Mouse (Mus musculus) mesoderm, embryonic 11.5 days (tissue): ENCODE measurements around the gene Wiz.

Experiments
- DNase-seq: peaks from one replicate; pipeline ENCODE4 v3.0.0-alpha.2; 2012; ENCODE audit warnings: low read depth, low spot score

Gene Wiz

DNA sequence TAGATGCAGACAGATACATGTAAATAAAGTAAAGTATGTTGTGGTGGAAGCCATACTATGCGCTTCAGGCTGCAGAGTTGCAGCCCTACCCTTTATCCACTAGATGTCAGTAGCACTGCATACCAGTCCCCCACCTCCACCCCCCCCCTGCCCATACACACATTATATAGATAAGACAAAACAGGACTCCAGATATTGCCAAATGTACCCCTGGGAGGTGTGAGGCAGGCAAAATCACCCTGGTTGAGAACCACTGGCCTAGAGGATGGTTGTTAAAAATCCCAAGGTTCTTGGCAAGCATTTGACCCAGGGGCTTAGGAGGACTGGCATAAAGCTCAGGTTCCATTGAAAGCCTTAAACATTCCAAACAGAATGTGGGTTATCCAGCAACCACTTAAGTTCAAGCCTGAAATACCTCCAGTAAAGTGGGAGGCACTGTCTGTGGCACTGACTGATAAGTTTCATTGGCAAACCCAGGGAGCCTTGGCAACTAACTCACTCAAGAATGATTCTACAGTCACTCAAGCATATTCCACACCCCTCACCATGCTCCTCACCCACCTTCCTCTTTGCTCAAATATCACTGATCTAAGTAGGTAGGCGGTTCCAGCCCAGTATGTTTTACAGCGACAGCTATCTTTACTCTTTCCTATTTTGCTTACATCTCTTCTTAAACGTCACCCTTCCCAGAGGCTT is 40.1 kb downstream of the Wiz start:
- peak; percentile 53 for DNase-seq

DNA sequence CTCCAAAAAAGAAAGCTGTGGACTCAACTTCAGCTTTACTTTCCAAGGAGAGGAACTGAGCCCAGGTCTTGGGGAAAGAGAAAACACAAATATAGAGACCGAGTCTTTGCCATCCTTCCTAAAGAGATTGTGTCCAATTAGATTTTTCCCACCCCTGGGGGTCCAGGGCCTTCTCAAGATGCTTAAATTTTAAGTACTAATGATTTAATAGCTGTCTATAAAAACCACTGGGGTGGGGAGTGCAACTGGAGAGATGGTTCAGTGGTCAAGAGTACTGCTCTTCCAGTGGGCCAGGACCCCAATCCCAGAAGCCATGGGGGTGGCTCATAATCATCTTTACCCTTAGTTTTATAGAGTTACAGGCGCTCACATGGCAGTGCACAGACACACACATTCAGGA is 40.8 kb downstream of the Wiz start:
- no peak for DNase-seq

DNA sequence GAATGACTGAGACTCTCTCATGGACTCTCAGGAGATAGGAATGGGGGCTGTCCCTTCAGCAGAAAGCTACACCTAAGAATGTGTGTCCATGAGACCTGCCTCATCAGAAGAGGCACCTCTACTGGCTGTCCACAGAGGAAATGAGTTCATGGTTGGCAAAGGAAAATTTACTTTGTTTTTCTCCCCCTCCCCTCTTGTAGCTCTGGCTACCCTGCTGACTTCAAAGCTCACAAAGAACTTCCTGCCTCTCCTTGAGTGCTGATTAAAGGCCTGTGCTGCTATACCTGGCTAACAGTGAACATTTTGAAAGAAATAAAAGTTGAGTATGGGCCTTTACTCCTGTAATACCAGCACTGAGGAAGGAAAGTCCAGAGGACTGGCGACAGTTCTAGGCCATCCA is 48.1 kb downstream of the Wiz start:
- no peak for DNase-seq

DNA sequence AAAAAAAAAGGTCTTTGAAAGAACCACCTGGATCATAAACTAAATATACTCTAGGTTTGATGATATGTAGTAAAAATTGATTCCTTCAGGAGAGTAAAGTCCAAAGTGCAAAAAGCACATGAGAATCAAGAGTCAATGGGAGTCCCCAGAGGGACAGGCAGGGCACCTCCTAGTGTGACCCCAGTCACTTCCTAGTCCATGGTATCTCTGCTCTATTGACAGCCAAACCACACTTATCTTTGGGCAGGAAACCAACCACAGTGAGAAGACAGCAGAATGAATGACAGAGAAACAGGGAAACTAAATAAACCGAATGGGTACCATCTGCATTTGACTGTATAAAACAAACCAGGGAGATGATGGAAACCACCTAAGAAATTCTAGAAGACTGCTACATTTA is 49.1 kb downstream of the Wiz start:
- DNase-seq = no peak

DNA sequence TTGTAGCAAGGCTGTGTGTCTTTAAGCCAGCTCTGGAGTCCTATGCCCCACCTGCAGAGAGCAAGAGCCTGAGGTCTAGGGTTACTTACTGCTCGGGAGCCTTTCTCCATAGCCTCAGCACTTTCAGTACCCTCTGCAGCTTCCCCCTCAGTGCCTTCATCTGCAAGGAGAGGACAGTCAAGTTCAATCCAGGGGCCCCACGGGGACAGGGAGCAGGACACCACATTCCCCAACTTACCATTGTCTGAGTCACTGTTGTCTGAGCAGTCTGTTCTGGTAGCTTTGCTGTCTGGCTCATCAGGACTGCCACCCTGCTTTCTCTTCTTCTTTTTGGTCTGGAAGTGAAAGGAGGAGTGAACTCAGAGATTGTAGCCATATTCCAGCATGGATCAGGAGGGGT is 53.4 kb downstream of the Wiz start:
- DNase-seq = no peak

DNA sequence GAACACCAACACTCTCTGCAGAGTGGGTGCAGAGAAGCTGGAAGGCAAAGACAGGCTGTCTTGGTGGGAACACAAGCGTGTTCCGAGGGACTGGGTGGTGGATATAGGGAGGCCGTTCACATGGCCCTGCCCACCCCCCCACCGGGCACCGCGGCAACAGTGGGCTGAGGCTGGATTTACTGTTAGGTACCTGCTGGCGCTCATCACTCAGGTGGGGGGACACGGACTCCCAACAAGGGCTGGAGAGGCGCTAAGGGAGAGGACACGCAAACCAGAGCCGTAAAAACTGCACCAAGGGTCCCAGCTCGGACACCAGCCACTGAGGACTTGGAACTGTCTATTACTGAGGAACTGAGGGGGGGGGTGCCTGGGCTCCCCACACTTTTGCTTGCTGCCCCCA is 54.3 kb downstream of the Wiz start:
- DNase-seq = no peak

DNA sequence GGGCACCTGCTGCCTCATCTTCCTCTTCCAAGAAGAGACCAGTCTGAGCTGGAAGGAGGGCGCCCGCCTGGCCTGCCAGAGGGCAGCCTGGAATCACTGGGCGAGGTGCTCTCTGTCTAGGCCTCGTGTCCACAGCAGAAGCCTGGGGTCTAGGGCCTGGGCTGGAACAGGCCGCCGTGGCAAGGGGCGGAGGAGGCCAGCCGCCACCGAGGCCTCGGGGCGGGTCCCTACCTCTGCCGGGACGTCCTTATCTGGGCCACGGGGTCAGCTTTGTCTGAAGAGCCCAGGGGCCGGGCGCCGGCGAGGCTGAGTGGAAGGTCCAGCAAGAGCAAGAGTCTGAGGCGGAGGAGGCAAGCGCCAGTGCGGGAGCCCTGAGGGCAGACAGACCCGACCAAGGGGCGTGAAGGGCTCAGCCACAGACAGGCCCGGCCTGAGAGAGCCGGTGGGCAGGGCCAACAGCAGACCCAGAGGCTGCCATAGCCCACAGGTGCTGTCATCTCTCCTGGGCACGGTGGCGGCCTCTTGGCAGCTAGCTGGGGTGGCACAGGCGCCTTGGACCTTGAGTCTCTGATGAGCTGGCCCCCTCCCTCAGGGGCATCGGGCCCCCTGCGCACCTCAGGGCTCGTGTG is 55.5 kb downstream of the Wiz start:
- DNase-seq = no peak

DNA sequence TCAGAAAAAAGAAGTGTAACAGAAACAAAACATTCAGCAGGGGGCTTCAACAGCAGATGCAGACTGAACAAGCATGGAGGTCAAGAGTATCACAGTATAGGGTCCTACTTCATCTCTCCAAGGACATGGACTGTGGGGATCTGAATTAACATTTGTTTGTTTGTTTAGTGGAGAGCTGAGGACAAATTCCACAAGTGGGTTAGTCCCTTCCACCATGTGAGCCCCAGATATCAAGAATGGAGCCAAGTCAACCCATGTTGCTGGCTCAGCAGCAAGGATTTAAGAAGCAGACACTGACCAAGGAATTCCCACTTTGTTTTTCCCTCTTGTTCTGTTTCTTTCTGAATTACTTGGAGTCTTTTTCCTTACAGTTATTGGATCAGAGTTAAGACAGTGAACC is 61.7 kb downstream of the Wiz start:
- DNase-seq = no peak

DNA sequence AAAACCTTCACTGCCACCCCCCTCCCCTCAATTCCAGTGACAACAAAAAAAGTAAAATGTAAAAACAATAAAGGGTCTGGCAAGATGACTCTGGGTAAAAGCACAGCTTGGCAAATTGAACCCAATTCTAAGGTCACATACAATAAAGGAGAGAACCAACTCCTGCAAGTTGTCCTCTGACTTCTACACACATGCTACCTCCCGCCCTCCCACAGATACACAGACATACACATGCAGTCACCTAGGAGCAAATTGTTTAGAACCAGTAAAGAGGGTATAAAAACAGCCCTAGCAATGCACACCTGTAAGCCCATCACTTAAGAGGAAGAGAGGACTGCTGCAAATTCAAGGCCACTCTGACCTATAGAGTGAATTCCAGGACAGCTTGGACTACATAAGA is 66.4 kb downstream of the Wiz start:
- no peak for DNase-seq

DNA sequence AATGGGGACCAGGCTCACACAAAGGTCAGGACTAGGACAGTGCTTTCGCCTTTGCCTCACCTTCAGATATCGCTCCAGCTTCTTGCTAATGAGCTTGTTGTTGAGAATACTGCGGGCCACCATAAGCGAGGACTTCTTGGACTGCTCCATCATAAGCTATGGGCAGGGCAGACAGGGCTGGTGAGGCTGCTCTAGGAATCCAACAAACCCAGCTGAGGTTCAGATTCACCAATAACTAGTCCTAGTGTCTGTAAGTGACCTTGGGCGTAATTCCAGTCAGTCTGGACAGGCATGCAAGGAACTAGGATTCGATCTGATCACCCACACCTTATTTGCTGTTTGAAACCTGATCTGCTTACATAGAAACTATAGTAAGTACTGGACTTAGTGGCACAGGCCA is 67.4 kb downstream of the Wiz start:
- no peak for DNase-seq

DNA sequence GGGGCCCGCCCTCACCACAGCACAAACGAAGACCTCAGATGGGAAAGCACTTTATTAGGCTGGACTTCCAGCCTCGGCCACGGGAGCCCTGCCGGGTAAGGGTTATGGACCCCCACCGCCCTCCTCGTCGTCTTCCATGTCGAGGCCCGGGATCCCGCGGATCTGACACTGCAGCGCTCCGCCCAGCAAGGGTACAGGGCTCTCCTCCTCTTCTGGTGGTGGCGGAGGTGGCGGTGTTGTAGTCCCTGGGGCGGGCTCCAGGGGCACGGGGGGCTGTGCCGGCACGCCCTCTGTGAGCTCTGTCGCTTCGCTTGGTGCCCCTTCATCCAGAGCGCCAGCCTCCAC is 67.9 kb downstream of the Wiz start:
- no peak for DNase-seq

DNA sequence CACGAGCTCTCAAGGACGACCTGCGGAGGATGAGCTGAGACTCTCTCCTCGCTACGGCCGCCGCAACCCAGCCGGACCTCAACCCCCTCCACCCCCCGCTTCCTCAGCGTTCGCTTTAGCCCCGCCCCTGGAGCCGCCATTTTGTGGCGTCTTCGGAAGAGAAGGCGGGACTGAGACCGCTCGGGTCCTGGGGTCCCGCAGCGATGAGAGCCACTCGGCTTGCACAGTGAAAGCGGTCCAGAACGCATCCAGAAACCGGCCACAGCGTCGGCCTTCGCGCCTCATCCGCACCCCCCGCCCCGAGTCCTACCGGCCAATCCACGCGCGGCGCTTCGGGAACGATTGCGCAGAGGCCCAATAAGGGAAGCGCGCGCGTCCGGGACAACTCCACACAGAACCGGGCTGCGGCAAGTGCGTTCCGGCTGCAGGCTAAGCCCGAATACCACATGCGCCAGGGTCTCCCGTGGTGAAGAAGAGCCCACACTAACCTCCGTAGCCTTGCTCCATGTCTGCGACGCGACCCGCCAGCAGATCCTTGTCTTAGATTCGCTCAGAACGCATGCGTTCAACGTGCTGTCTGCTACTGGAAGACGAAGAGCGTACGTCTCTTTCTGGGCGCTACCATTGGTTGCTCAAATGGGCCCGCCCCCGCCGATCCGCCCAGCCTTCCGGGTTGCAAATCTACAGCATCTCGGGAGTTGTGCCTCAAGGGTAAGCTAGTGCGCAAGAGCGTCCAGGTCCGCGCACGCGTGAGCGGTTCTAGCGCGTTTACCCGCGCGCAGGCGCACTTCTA is 68.4 kb downstream of the Wiz start, which contains the start of gene Akap8:
Akap8 (minus strand) TSS at position 642 of the 793 bp plus-strand sequence.
- peak; percentile 99 for DNase-seq

DNA sequence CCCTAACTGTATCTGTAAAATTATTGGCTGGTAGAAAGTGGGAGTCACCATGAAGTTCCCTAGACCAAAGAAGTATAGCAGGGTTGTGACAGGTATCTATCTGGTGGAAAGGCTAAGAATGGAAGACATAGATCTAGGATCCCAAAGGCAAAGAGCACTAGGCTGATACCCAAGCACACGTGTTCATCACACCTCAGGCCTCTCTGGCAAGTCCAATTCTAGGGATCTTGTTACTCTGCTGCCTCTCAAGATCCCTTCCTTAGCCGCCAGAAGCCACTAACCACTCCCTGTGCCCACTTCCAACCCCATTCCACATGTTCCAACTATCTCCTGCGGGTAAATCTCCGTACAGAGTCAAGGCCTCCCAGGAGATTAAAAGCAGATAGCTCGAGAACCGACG is 69.3 kb downstream of the Wiz start:
- DNase-seq = no peak

DNA sequence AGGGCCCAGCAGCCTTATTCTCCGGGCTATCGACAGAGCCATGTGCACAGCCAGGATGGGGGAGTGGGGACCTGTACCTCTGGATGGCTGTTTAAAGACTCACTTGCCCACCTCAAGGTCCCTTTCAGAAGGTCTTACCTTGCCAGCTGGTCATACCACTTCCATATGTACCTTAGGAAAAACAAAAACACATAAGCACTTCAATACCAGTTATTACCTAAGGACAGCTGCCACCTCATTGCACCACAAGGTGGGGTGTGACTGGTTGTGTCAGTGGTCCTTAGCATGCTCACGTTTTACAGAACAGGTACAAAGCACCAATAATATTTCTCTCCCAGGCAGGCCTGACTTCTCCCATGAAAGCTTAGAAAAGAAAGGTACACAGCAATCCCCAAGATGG is 71.5 kb downstream of the Wiz start:
- no peak for DNase-seq

DNA sequence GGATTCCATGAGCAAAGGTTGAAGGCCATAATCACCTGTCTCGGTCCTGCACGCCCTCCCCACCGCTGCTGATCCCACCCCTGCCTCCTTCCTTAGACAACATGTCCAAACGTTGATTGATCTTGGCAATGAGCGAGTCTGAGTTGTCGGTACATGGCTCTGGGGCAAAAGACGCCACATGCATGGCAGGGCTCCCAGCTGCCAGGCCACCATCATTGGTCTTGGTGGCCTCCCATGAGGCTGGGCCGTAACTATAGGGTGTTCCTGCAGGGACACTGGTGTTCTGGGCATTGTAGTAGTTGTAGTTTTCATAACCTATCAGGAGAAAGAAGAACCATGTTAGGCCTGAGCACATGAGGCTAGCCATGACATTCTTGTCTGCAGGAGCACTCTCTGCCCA is 72.2 kb downstream of the Wiz start:
- no peak for DNase-seq

DNA sequence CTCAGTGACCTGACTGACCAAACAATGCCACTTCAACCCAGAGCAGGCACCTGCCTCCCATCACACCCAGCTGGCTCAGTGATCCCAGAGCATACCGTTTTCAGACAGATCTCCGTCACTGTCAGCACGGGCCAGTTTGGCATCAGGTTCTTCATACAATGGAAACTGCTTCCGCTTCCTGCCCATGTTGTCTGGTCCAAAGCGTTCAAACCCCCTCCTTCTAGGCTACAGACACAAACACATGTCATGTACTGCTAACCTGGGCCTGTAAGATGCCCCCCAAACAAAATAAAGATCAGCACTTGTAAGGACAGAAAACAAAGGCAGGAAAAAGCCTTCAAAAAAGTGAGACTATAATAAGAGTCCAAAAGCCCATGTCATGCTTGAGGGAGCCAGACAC is 73.7 kb downstream of the Wiz start:
- no peak for DNase-seq

DNA sequence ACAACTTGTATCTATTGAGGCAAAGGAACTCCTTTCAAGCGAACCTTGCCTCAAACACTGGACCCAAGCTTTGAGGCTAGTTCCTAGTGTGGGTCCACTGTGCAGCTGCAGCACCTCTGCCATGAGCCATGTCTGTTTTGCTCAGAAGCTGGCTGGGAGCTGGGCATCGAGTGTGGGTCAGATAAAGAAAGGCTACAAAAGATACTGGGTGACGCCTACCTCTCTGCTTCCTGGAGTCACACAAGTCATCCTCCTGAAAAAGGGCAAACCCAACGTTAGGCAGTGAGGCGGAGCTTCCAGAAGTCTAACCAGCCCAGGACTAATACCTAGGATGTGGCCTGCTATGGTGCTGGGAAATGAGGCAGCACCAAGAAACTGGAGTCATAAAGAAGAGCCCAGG is 75.3 kb downstream of the Wiz start:
- DNase-seq = no peak

DNA sequence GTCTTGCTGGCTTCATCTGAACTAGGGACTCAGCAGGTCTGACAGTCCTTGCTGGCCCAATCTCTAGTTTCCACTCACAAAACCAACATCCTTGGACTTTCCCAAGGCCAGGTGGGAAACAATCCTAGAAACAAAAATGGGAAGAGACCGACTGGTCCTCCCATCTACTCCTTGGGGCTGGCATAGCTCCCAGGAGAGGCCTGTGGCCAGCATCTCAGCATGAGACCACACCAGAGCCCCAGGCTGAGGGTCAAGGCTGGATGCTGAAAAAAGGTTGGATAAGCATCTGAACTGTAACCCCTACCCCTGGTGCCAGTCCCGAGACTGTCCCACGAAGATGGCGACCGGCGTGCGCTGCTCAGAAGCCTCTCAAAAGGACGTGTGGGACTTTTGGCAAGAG is 76.4 kb downstream of the Wiz start:
- no peak for DNase-seq

DNA sequence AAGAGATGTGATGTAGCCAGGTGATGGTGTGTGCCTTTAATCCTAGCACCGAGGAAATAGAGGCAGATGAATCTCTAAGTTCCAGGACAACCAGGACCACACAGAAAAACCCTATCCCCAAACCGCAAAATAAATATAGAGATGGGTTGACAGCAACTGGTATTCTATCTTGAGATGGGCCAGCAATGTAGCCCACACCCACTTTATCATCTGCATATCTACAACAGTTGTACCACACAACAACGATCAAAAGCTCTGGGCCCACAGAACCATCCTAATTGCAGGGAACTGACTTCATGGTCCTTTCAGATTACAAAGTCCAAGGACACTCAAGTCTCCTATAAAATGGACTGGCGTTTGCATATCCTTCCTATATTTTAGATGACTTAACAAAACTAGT is 81.3 kb downstream of the Wiz start:
- DNase-seq = no peak
